Mouse (Mus musculus): ENCODE measurements around the gene Dlk1. TPM values are rescaled to one million over a fixed set of nuclear protein-coding genes. Genes with fewer than 3 reads are reported as not detected.

Dlk1 gene
- polyA plus RNA-seq, 1 experiment from 2014 or later, result 69.3 TPM

- ATAC-seq, result no peak
- 84% methylated on average over 20 of the region's 20 CpGs for WGBS
- H3K27ac ChIP-seq, result no peak overlapping the region
- H3K4me1 ChIP-seq, result peaks cover 7% of the 10 kb centered on the region
- H3K9ac ChIP-seq, result no peak overlapping the region; the same call in 1 of the 2 replicates
- H3K9me3 ChIP-seq (replicated peaks), result no peaks in the 10 kb centered on the region
- H3K27me3 ChIP-seq, result no peaks in the 10 kb centered on the region
- H3K4me2 ChIP-seq, result no peak overlapping the region
- H3K36me3 ChIP-seq (ENCODE audit: poor library complexity, severe bottlenecking), result no peaks in the 10 kb centered on the region
- H3K4me3 ChIP-seq, result no peak overlapping the region
Observed at GRCm38 (mm10) chr12:109495016-109495644, 42.5 kb downstream of the Dlk1 start.

- no peak for ATAC-seq
- 76% methylated on average over 6 of the region's 6 CpGs for WGBS
- Histone ChIP-seq H3K27me3 (no peaks in the 10 kb centered on the region), H3K27ac (no peak overlapping the region), H3K4me3 (no peak overlapping the region), H3K9ac (no peak overlapping the region), H3K4me2 (no peak overlapping the region), H3K36me3 (ENCODE audit: poor library complexity, severe bottlenecking) (no peaks in the 10 kb centered on the region), H3K9me3 (replicated peaks) (no peaks in the 10 kb centered on the region), H3K4me1 (peaks cover 7% of the 10 kb centered on the region)
Observed at GRCm38 (mm10) chr12:109496397-109496796, 43.8 kb downstream of the Dlk1 start.

DNA sequence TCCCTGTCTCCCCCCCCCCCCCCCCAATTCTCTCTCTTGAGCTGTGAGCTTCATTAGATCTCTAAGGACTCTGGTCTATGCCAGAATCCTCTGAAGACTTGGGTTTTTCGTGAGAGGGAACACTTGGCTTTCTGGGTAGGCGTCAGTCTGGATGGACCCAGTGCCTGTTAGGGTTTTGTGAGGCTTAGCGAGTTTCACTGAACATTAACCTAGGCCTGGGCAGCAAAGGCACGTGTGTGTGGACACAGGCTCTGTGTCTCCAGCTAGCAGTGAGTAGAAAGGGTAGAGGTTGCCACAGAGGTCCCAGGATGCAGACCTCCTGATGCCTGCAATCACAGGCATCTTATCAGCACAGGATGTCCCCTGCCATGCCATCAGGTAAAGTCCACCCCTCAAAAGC, 48.4 kb downstream of the Dlk1 start:
- Histone ChIP-seq H3K4me3 (no peak overlapping the region), H3K4me1 (0 out of 2 replicates have a peak, but pooled peaks cover under 1% of the 10 kb centered on the region), H3K36me3 (ENCODE audit: poor library complexity, severe bottlenecking) (no peaks in the 10 kb centered on the region), H3K27ac (no peak overlapping the region), H3K9ac (no peak overlapping the region), H3K9me3 (replicated peaks) (no peaks in the 10 kb centered on the region), H3K27me3 (0 out of 2 replicates have a peak, but pooled peaks cover 2% of the 10 kb centered on the region), H3K4me2 (no peak overlapping the region)
- ATAC-seq, result no peak
- WGBS, result 65% methylated on average over 4 of the region's 4 CpGs

- no peak overlapping the region for H3K4me2 ChIP-seq
- H3K4me1 ChIP-seq, result no peaks in the 10 kb centered on the region
- peaks cover 4% of the 10 kb centered on the region; the same call in 1 of the 2 replicates for H3K27me3 ChIP-seq
- WGBS, result 93% methylated on average over 6 of the region's 6 CpGs
- H3K27ac ChIP-seq, result no peak overlapping the region
- H3K9ac ChIP-seq, result no peak overlapping the region
- ATAC-seq, result no peak
- H3K36me3 ChIP-seq (ENCODE audit: poor library complexity, severe bottlenecking), result no peaks in the 10 kb centered on the region
- no peak overlapping the region for H3K4me3 ChIP-seq
- H3K9me3 ChIP-seq (replicated peaks), result no peaks in the 10 kb centered on the region
Observed at GRCm38 (mm10) chr12:109502360-109503040, 49.9 kb downstream of the Dlk1 start.

DNA sequence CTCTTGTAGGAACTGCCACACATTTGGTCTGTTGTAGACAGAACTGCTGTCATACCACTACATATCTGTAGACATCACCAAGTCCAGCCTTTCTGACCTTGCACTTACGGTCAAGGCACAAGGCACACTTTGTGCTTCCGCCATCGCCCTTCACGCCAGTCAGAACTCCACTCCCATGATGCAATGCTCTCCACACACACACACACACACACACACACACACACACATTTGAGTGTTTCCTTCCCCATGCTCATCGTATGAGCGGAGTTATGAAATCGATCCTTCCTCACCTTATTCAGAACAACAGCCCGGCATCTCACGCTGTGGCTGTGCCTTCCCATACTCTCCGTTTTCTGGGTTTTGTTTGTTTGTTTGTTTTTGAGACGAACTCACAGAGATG, 55.1 kb downstream of the Dlk1 start:
- no peak for ATAC-seq
- H3K4me1 ChIP-seq, result peaks cover 35% of the 10 kb centered on the region

GRCm38 (mm10) chr12:109508495-109509454, 56.2 kb downstream of the Dlk1 start:
- 9% methylated on average over 20 of the region's 20 CpGs for WGBS
- H3K4me3 ChIP-seq, result no peak overlapping the region
- peak overlapping the region; percentile 54 for H3K27ac ChIP-seq
- H3K36me3 ChIP-seq (ENCODE audit: poor library complexity, severe bottlenecking), result no peaks in the 10 kb centered on the region
- H3K27me3 ChIP-seq, result peaks cover 20% of the 10 kb centered on the region
- H3K9ac ChIP-seq, result peak overlapping the region; percentile 30
- H3K4me1 ChIP-seq, result peaks cover 35% of the 10 kb centered on the region
- H3K9me3 ChIP-seq (replicated peaks), result no peaks in the 10 kb centered on the region
- peak overlapping the region; percentile 9 for H3K4me2 ChIP-seq
- 0 out of 2 replicates have a peak, but pooled peaks have one; percentile 22 for ATAC-seq

More for the DNA sequence above, 55.1 kb downstream of the Dlk1 start:
- Histone ChIP-seq H3K27me3 (peaks cover 20% of the 10 kb centered on the region), H3K9me3 (replicated peaks) (no peaks in the 10 kb centered on the region), H3K9ac (no peak overlapping the region), H3K36me3 (ENCODE audit: poor library complexity, severe bottlenecking) (no peaks in the 10 kb centered on the region), H3K4me3 (no peak overlapping the region), H3K4me2 (no peak overlapping the region), H3K27ac (no peak overlapping the region)
- 87% methylated on average over 11 of the region's 11 CpGs for WGBS

DNA sequence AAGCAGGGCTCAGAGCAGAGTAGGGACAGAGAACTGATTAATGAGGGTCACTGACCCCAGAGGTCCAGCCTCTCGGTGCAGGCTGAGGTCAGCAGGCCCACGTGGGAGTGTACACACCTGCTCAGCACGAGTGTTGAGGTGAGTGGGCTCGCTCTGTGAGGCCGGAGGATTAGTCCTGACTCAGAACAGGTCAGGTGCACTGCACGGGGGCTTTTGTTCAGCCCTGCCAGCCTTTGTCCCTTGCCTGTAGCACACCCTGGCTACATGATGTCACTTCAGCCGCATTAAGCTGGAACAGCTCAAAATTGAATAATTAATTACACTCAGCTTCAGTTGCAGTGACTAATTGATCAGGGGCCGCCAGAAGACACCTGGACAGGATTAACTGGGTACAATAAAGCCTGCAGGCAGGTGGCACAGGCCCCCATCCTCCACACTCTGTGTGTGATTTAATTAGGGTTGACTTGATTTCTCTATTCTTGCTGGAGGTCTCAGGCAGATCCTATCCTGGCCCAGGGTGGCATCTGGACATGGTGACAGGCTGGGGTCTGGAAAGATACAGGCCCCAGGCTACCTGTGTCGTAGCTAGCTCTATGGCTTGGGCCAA, 57.0 kb downstream of the Dlk1 start:
- Histone ChIP-seq H3K9ac (peak overlapping the region; percentile 30), H3K27me3 (peaks cover 20% of the 10 kb centered on the region)
- WGBS, result 9% methylated on average over 9 of the region's 9 CpGs

GRCm38 (mm10) chr12:109510247-109510646, 57.6 kb downstream of the Dlk1 start:
- 69% methylated on average over 8 of the region's 8 CpGs for WGBS
- peaks cover 20% of the 10 kb centered on the region for H3K27me3 ChIP-seq
- H3K27ac ChIP-seq, result no peak overlapping the region
- peaks cover 35% of the 10 kb centered on the region for H3K4me1 ChIP-seq
- no peaks in the 10 kb centered on the region for H3K36me3 ChIP-seq (ENCODE audit: poor library complexity, severe bottlenecking)
- no peaks in the 10 kb centered on the region for H3K9me3 ChIP-seq (replicated peaks)
- no peak overlapping the region for H3K9ac ChIP-seq
- H3K4me3 ChIP-seq, result no peak overlapping the region
- no peak for ATAC-seq
- H3K4me2 ChIP-seq, result no peak overlapping the region

More for the DNA sequence above, 57.0 kb downstream of the Dlk1 start:
- ATAC-seq, result peak; percentile 62
- no peaks in the 10 kb centered on the region for H3K9me3 ChIP-seq (replicated peaks)
- H3K27ac ChIP-seq, result peak overlapping the region; percentile 54
- H3K4me3 ChIP-seq, result no peak overlapping the region
- no peaks in the 10 kb centered on the region for H3K36me3 ChIP-seq (ENCODE audit: poor library complexity, severe bottlenecking)
- peaks cover 35% of the 10 kb centered on the region for H3K4me1 ChIP-seq
- H3K4me2 ChIP-seq, result peak overlapping the region; percentile 9; the same call in 1 of the 2 replicates

- H3K27ac ChIP-seq, result no peak overlapping the region
- H3K27me3 ChIP-seq, result peaks cover 16% of the 10 kb centered on the region
- H3K4me3 ChIP-seq, result no peak overlapping the region
- 89% methylated on average over 8 of the region's 8 CpGs for WGBS
- no peaks in the 10 kb centered on the region for H3K9me3 ChIP-seq (replicated peaks)
- H3K4me1 ChIP-seq, result peaks cover 35% of the 10 kb centered on the region
- ATAC-seq, result no peak
- no peak overlapping the region for H3K9ac ChIP-seq
- H3K4me2 ChIP-seq, result no peak overlapping the region
- no peaks in the 10 kb centered on the region for H3K36me3 ChIP-seq (ENCODE audit: poor library complexity, severe bottlenecking)
Observed at GRCm38 (mm10) chr12:109511456-109511855, 58.8 kb downstream of the Dlk1 start.

DNA sequence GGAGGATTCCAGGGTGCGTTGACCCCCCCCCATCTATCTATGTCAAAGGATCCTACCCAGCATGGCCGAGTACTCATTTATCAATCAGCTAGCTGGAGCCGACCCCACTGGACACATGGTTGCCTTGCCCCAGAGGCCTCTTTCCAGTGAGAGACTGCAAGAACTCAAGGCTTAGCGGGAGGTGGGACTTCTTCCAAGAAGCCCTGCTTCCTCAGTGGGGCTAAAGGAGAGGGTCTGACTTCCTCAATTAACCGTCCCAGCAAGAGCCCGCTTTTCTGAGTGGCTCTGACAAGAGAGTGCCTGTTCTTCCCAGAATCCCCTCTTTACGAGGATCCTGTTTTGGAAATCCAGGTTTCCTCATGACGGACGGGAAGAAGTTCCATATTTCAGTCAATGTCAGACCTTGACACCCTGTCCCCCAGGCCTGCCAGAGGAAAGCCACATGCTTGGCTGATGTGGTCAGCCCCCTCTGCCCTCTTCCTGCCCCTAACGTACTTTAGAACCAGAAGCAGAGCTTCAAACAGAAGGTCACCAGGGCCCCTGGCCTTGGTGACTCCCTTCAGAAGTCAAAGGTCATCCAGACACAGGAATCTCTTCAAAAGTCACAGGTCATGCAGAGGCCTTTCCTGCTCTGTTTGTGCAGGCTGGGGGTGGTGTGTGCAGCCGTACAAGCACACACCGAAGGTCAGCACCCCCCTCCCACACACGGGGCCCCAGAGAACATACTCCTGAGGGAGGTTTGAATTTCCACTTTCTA, 59.7 kb downstream of the Dlk1 start:
- 54% methylated on average over 13 of the region's 13 CpGs for WGBS
- peaks cover 16% of the 10 kb centered on the region for H3K27me3 ChIP-seq
- no peak overlapping the region for H3K4me2 ChIP-seq
- ATAC-seq, result no peak
- no peaks in the 10 kb centered on the region for H3K36me3 ChIP-seq (ENCODE audit: poor library complexity, severe bottlenecking)
- no peaks in the 10 kb centered on the region for H3K9me3 ChIP-seq (replicated peaks)
- no peak overlapping the region for H3K4me3 ChIP-seq
- no peak overlapping the region for H3K9ac ChIP-seq
- no peak overlapping the region for H3K27ac ChIP-seq
- peaks cover 35% of the 10 kb centered on the region for H3K4me1 ChIP-seq
